Mouse (Mus musculus): Measurements from ENCODE around the gene Gabra2. TPM values are rescaled to one million over a fixed set of nuclear protein-coding genes. Genes with fewer than 3 reads are reported as not detected.

The Gabra2 gene
- polyA plus RNA-seq, 1 experiment from 2014 or later: 10.6 TPM

- 82% methylated on average over 3 of the region's 3 CpGs for WGBS
- Histone ChIP-seq H3K9me3 (replicated peaks) (no peaks in the 10 kb centered on the region), H3K9ac (no peak overlapping the region), H3K27ac (no peak overlapping the region), H3K4me3 (no peak overlapping the region), H3K36me3 (no peaks in the 10 kb centered on the region), H3K4me2 (replicated peaks) (no peak overlapping the region), H3K27me3 (no peaks in the 10 kb centered on the region), H3K4me1 (no peaks in the 10 kb centered on the region)
- ATAC-seq (ENCODE audit: low FRiP score): no peak
Measured at GRCm38 (mm10) chr5:71037352-71037751, 58.3 kb downstream of the Gabra2 start.

- Histone ChIP-seq H3K27me3 (no peaks in the 10 kb centered on the region), H3K4me3 (no peak overlapping the region), H3K27ac (no peak overlapping the region), H3K9ac (no peak overlapping the region), H3K4me2 (replicated peaks) (no peak overlapping the region), H3K36me3 (no peaks in the 10 kb centered on the region), H3K4me1 (no peaks in the 10 kb centered on the region), H3K9me3 (replicated peaks) (no peaks in the 10 kb centered on the region)
- WGBS: 85% methylated on average over 4 of the region's 4 CpGs
- no peak for ATAC-seq (ENCODE audit: low FRiP score)
Measured at GRCm38 (mm10) chr5:71025956-71026355, 69.7 kb downstream of the Gabra2 start.

DNA sequence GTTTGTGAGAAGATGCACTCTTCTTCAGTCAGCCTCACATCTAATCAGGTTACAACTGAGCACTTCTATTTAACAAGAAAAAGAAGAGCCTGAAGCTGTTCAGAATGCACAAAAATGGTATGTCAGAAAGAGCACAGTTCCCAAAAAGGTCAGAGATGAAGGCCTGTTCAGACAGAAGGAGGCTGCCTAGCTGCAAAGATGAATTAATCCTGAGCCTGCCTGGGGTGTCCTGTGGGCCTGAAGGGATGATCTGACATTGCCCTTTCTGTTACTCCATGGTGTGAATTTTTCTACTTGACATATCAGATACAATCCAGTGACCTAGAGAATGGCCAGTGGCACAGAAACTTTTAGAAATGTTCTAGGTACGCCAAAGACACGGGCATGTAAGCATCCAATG lies 83.9 kb downstream of the Gabra2 start:
- H3K36me3 ChIP-seq: no peaks in the 10 kb centered on the region
- H3K27ac ChIP-seq: no peak overlapping the region
- H3K9ac ChIP-seq: no peak overlapping the region
- no peak overlapping the region for H3K4me2 ChIP-seq (replicated peaks)
- ATAC-seq (ENCODE audit: low FRiP score): no peak
- 59% methylated on average over 2 of the region's 2 CpGs for WGBS
- no peaks in the 10 kb centered on the region for H3K9me3 ChIP-seq (replicated peaks)
- peaks cover 3% of the 10 kb centered on the region; the same call in 1 of the 2 replicates for H3K4me1 ChIP-seq
- H3K27me3 ChIP-seq: no peaks in the 10 kb centered on the region
- H3K4me3 ChIP-seq: no peak overlapping the region

DNA sequence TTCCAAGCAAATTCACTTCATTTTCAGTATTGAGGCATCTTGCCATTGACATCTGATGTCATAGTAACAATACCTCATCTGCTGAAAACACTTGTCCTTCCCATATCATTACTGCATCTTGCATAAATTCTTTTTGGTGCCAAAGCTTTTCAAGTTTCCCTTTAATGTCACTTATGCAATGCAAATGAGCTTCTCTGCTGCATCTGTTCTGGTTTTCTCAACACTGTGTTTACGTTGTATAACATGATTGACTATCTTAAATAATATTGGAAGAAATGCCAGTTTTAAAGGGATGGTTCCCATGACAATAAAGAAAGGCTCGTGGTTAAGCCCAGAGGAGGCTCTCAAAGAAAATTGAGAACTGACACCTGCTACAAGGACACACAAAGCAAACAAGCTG lies 84.4 kb downstream of the Gabra2 start:
- ATAC-seq (ENCODE audit: low FRiP score): no peak
- 24% methylated on average over 2 of the region's 2 CpGs for WGBS
- H3K9me3 ChIP-seq (replicated peaks): no peaks in the 10 kb centered on the region
- no peak overlapping the region for H3K9ac ChIP-seq
- no peak overlapping the region for H3K27ac ChIP-seq
- H3K36me3 ChIP-seq: no peaks in the 10 kb centered on the region
- H3K4me3 ChIP-seq: no peak overlapping the region
- no peak overlapping the region for H3K4me2 ChIP-seq (replicated peaks)
- peaks cover 3% of the 10 kb centered on the region; the same call in 1 of the 2 replicates for H3K4me1 ChIP-seq
- no peaks in the 10 kb centered on the region for H3K27me3 ChIP-seq

GRCm38 (mm10) chr5:71010797-71011196 lies 84.9 kb downstream of the Gabra2 start:
- 75% methylated on average over 3 of the region's 3 CpGs for WGBS
- ATAC-seq (ENCODE audit: low FRiP score): no peak
- H3K9me3 ChIP-seq (replicated peaks): no peaks in the 10 kb centered on the region

DNA sequence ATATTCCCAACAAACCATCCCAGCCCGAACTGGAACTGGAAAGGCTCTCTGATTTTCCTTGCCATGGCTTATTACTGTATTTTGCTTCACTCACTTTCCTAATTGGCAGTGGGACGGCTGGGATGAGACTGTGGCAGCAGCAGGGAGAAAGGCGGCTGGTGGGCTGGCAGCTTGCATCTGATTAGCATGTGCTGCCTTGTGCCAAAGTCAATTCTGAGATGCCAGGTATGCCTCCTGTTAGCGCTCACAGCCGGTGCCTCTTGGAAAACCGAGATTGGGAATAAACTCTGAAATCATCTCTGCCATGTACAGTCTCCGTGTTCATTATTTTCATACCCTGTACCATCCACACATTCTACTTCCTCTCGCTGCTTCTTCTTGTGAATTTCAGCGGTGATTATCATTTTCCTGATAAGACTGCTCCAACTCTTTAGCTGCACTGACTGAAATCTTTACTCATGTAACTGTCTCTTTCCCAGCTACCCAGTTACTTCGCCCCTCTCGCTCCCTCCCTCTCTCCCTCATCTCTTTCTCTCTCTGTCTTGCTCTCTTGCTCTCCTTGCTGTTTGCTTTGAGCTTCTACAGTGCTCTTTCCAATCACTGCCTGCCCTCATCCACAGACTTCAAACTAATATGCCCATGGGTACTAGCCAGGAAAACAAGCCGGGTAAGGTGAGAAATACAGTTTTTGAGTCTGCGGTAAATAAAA lies 99.9 kb downstream of the Gabra2 start:
- H3K27me3 ChIP-seq: no peaks in the 10 kb centered on the region
- no peaks in the 10 kb centered on the region for H3K9me3 ChIP-seq (replicated peaks)
- H3K9ac ChIP-seq: no peak overlapping the region
- H3K4me2 ChIP-seq (replicated peaks): no peak overlapping the region
- H3K36me3 ChIP-seq: no peaks in the 10 kb centered on the region
- H3K4me3 ChIP-seq: no peak overlapping the region
- WGBS: 78% methylated on average over 13 of the region's 13 CpGs
- H3K4me1 ChIP-seq: no peaks in the 10 kb centered on the region
- ATAC-seq (ENCODE audit: low FRiP score): no peak
- no peak overlapping the region for H3K27ac ChIP-seq

More at GRCm38 (mm10) chr5:71010797-71011196, 84.9 kb downstream of the Gabra2 start:
- no peak overlapping the region for H3K9ac ChIP-seq
- no peak overlapping the region for H3K4me2 ChIP-seq (replicated peaks)
- H3K36me3 ChIP-seq: no peaks in the 10 kb centered on the region
- peaks cover 3% of the 10 kb centered on the region; the same call in 1 of the 2 replicates for H3K4me1 ChIP-seq
- H3K27ac ChIP-seq: no peak overlapping the region
- no peak overlapping the region for H3K4me3 ChIP-seq
- H3K27me3 ChIP-seq: no peaks in the 10 kb centered on the region

- ATAC-seq (ENCODE audit: low FRiP score): no peak
- Histone ChIP-seq H3K9me3 (replicated peaks) (no peaks in the 10 kb centered on the region), H3K4me2 (replicated peaks) (no peak overlapping the region), H3K36me3 (no peaks in the 10 kb centered on the region), H3K27ac (no peak overlapping the region), H3K4me3 (no peak overlapping the region), H3K9ac (no peak overlapping the region), H3K27me3 (no peaks in the 10 kb centered on the region), H3K4me1 (no peaks in the 10 kb centered on the region)
- 74% methylated on average over 2 of the region's 2 CpGs for WGBS
Measured at GRCm38 (mm10) chr5:70993281-70993680, 102.4 kb downstream of the Gabra2 start.

GRCm38 (mm10) chr5:70990891-70991290 lies 104.8 kb downstream of the Gabra2 start:
- no peak overlapping the region for H3K4me3 ChIP-seq
- no peak overlapping the region for H3K9ac ChIP-seq
- no peaks in the 10 kb centered on the region for H3K9me3 ChIP-seq (replicated peaks)
- no peak for ATAC-seq (ENCODE audit: low FRiP score)
- H3K4me1 ChIP-seq: no peaks in the 10 kb centered on the region
- H3K27me3 ChIP-seq: no peaks in the 10 kb centered on the region
- H3K27ac ChIP-seq: no peak overlapping the region
- H3K36me3 ChIP-seq: no peaks in the 10 kb centered on the region
- 85% methylated on average over 3 of the region's 3 CpGs for WGBS
- no peak overlapping the region for H3K4me2 ChIP-seq (replicated peaks)

All from hindbrain, embryonic 12.5 days (tissue).